Mouse (Mus musculus) central nervous system, embryonic 18 days (tissue): ENCODE results near the gene Kcnk10. TPM values are rescaled to one million over a fixed set of nuclear protein-coding genes. Genes with fewer than 3 reads are reported as not detected.

ENCODE experiments used
- polyA plus RNA-seq: library from polyadenylated mRNA; depleted of rRNA; stranded (reverse); fragments of >200 nt; gene quantifications from 2 replicates; pipeline ENCODE4 v1.2.3, GENCODE M21; 2012; rRNA removed

Kcnk10 gene
- polyA plus RNA-seq = 15.3 and 16.2 TPM in 2 replicates

DNA sequence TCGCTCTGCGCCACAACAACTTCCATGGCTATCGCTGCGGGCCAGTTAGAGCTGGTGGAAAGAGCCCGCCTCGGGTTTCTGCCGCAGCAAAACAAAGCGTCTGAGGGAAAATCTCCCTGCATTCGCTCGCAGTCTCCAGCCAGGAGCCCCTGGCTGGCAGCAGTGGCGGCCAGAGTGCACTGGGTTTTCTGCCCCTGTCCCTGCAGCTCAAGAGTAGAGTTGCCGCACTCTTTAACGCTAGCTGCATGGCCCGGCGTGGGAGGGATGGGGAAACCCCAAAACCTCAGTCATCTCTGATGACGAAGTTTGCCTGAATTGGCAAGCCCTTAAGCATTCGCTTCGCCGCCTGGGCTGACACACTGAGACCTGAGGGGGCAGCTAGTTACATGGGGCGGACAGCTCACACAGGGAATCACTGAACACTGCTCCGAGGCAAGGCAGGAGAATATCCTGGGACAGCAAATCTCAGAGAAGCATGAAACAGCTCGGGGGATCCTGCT lies at the start of gene Kcnk10:
Gene Kcnk10, minus strand, starts transcription at position 450 of the 500 bp plus-strand sequence.

DNA sequence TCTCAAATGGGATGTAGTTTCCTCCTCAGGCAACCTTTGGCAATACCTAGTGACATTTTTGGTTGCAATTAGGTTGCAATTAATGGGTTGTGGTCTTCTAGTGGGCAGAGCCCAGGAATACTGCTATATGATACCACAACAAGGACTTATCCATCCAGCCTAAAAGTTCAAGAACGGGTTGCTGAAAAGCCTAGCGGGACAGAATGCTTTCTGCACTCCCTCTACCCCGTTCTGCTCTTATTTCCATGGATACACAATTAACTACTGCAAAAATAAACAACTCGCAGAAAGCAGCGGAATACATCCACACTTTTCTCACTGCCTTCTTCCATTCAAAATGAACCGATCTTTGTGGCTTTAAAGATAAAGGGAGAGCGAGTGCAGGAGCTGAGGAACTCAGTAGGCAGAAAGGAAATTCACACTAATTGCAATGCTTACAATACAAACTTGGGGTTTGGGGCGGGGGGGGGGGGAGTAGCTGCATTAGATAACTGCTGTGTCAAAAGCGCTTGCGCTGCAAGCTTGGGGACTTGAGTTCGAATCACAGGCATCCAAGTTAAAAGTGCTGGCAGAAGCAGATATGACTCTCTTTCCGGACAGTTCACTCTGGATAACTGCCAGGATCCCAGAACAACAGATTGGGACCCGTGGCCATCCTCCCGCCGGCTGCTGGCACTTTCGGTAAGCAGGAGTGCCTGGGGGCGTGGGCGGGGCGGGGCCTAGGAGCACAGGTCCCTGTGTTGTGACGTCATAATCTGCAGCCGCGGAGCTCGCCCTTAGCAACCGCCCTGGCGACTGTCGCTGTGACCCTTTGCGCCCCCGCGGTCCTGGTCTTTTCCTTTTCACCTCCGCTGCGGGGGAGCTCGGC lies 49.5 kb upstream of the Kcnk10 start, which contains the start of gene Spata7:
Gene Spata7, plus strand, starts transcription at position 766 of the 868 bp plus-strand sequence.

Other genes starting within 250 kb of the Kcnk10 start
- gene Spata7, start 49.8 kb upstream of the Kcnk10 start, polyA plus RNA-seq = 19.2 and 20.3 TPM in 2 replicates
- 5.0 and 5.2 TPM in 2 replicates for gene Ptpn21, start 159.1 kb upstream of the Kcnk10 start, polyA plus RNA-seq
- gene Zc3h14, start 168.7 kb upstream of the Kcnk10 start, polyA plus RNA-seq = 119 and 123 TPM in 2 replicates